Mouse (Mus musculus): ENCODE measurements around the gene Cep112. TPM values are rescaled to one million over a fixed set of nuclear protein-coding genes. Genes with fewer than 3 reads are reported as not detected.

Cep112 gene
- polyA plus RNA-seq, 1 experiment from 2014 or later, result 10.4 TPM

DNA sequence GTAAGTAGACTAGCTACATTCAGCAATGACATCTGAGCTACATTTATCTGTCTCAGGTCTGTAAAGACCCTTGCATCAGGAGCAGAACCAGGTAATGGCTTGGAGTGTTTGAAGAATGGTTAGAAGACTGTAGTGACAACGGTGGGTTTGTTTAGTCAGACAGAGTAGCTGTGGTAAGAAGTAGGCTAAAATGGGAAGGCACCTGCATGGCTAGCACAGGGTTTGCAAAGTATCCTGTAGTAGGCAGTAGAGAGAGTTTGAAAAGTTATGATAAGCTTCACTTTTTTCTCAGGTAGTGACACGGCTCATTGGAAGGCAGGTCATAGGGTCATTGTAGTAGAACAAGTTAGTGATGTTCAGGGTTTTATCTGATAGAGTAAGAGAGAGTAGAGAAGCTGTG lies 4.1 kb downstream of the Cep112 start:
- H3K9ac ChIP-seq (replicated peaks; ENCODE audit: low read length), result no peak overlapping the region
- no peaks in the 10 kb centered on the region for H3K9me3 ChIP-seq (ENCODE audit: low read length)
- H3K36me3 ChIP-seq (ENCODE audit: insufficient read depth, low read length), result no peaks in the 10 kb centered on the region
- WGBS, result 64% methylated on average over 2 of the region's 2 CpGs
- ATAC-seq (ENCODE audit: low FRiP score, low TSS enrichment), result no peak
- H3K27ac ChIP-seq (ENCODE audit: low read length), result no peak overlapping the region
- H3K4me3 ChIP-seq (ENCODE audit: low read length), result no peak overlapping the region
- no peak overlapping the region for H3K4me2 ChIP-seq (replicated peaks; ENCODE audit: low read depth, low read length)
- no peaks in the 10 kb centered on the region for H3K27me3 ChIP-seq (ENCODE audit: insufficient read depth, low read length)
- H3K4me1 ChIP-seq (ENCODE audit: insufficient read depth, low read length), result peaks cover 10% of the 10 kb centered on the region; the same call in 1 of the 2 replicates

DNA sequence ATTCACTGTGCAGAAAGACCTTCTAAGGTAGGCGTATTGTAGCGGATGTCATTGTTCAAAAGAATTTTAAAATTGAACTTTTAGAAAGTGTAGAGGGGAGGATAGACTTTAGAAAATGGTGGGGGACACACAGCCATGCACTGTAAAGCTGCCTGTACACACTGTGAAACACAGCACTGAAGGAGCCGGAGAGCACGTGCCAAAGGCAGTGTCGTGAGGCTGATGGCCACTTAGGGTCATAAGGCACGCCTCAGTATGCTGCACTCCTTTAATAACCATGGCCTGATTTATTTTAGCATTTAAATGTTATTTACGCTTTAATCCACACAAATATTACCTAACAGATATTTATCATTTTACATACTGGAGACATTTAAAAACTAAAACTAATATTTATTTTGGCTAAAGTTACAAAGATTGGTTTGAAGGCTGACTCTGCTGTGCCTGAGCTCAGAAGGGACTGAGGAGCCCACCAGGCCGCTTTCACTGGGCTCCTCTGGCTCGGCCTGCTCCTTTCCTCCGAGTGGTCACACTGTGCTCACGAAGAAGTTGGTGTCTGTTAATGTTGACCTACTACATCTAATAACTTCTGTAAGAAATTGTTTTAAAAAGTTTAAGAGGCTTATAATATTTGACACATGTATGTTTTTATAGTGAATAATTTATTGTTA lies 19.0 kb downstream of the Cep112 start:
- Histone ChIP-seq H3K9ac (replicated peaks; ENCODE audit: low read length) (no peak overlapping the region), H3K36me3 (ENCODE audit: insufficient read depth, low read length) (0 out of 2 replicates have a peak, but pooled peaks cover 6% of the 10 kb centered on the region), H3K27me3 (ENCODE audit: insufficient read depth, low read length) (no peaks in the 10 kb centered on the region), H3K4me2 (replicated peaks; ENCODE audit: low read depth, low read length) (no peak overlapping the region), H3K4me1 (ENCODE audit: insufficient read depth, low read length) (0 out of 2 replicates have a peak, but pooled peaks cover 4% of the 10 kb centered on the region), H3K9me3 (ENCODE audit: low read length) (no peaks in the 10 kb centered on the region), H3K27ac (ENCODE audit: low read length) (no peak overlapping the region), H3K4me3 (ENCODE audit: low read length) (no peak overlapping the region)
- peak; percentile 92 for ATAC-seq (ENCODE audit: low FRiP score, low TSS enrichment)
- WGBS, result 52% methylated on average over 11 of the region's 11 CpGs

DNA sequence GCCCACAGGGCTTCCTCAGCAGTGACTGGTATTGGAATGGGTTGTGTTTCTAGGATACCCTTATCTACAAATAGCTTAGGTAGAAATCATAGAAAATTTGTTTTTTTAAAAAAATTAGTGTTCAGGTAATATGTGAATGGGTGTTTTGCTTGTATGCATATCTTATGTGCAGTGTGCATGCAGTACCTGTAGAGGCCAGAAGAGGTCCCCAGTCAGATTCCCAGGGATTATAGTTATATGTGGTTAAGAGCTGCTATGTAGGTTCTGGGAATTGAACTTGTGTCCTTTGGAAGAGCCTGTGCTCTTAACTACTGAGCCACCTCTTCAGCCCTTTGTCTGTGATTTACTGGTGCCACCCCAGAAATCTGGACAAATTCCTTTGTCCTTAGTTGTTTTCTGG lies 22.2 kb downstream of the Cep112 start:
- no peak for ATAC-seq (ENCODE audit: low FRiP score, low TSS enrichment)
- no peak overlapping the region for H3K4me3 ChIP-seq (ENCODE audit: low read length)

GRCm38 (mm10) chr11:108449811-108450210 lies 24.8 kb downstream of the Cep112 start:
- Histone ChIP-seq H3K4me1 (ENCODE audit: insufficient read depth, low read length) (0 out of 2 replicates have a peak, but pooled peaks cover 4% of the 10 kb centered on the region), H3K27ac (ENCODE audit: low read length) (no peak overlapping the region), H3K36me3 (ENCODE audit: insufficient read depth, low read length) (peaks cover 6% of the 10 kb centered on the region), H3K9ac (replicated peaks; ENCODE audit: low read length) (no peak overlapping the region), H3K9me3 (ENCODE audit: low read length) (peaks cover 5% of the 10 kb centered on the region; the same call in 1 of the 2 replicates), H3K4me3 (ENCODE audit: low read length) (no peak overlapping the region), H3K27me3 (ENCODE audit: insufficient read depth, low read length) (no peaks in the 10 kb centered on the region), H3K4me2 (replicated peaks; ENCODE audit: low read depth, low read length) (no peak overlapping the region)
- no peak for ATAC-seq (ENCODE audit: low FRiP score, low TSS enrichment)
- 28% methylated on average over 3 of the region's 3 CpGs for WGBS

More for the DNA sequence above, 22.2 kb downstream of the Cep112 start:
- 0 out of 2 replicates have a peak, but pooled peaks cover 4% of the 10 kb centered on the region for H3K4me1 ChIP-seq (ENCODE audit: insufficient read depth, low read length)
- no peak overlapping the region for H3K27ac ChIP-seq (ENCODE audit: low read length)
- no peak overlapping the region for H3K9ac ChIP-seq (replicated peaks; ENCODE audit: low read length)
- H3K27me3 ChIP-seq (ENCODE audit: insufficient read depth, low read length), result no peaks in the 10 kb centered on the region
- no peak overlapping the region for H3K4me2 ChIP-seq (replicated peaks; ENCODE audit: low read depth, low read length)
- peaks cover 5% of the 10 kb centered on the region; the same call in 1 of the 2 replicates for H3K9me3 ChIP-seq (ENCODE audit: low read length)
- H3K36me3 ChIP-seq (ENCODE audit: insufficient read depth, low read length), result peaks cover 6% of the 10 kb centered on the region

GRCm38 (mm10) chr11:108459599-108459998 lies 34.6 kb downstream of the Cep112 start:
- Histone ChIP-seq H3K27me3 (ENCODE audit: insufficient read depth, low read length) (no peaks in the 10 kb centered on the region), H3K36me3 (ENCODE audit: insufficient read depth, low read length) (no peaks in the 10 kb centered on the region), H3K9me3 (ENCODE audit: low read length) (no peaks in the 10 kb centered on the region), H3K9ac (replicated peaks; ENCODE audit: low read length) (no peak overlapping the region), H3K27ac (ENCODE audit: low read length) (no peak overlapping the region), H3K4me2 (replicated peaks; ENCODE audit: low read depth, low read length) (no peak overlapping the region), H3K4me3 (ENCODE audit: low read length) (no peak overlapping the region), H3K4me1 (ENCODE audit: insufficient read depth, low read length) (no peaks in the 10 kb centered on the region)
- no peak for ATAC-seq (ENCODE audit: low FRiP score, low TSS enrichment)
- WGBS, result 76% methylated on average over 3 of the region's 3 CpGs

DNA sequence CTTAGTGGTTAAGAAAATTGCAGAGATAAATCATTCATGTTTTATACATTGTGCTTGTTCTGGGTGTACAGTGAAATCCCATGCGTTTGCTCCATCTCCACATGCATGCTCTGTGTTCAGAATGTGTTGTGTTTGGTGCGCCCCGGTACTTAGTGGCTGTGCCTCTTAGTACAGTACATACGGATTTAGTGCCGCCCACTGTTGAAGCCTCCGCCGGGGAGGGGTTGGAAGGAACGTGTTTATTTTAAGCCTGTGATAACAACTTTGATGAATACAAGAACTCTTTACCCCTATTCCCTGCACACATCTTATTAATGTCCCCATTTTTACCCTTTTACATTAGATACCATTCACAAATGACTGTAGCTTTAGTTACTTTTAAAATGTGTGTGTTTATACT lies 39.1 kb downstream of the Cep112 start:
- Histone ChIP-seq H3K27me3 (ENCODE audit: insufficient read depth, low read length) (no peaks in the 10 kb centered on the region), H3K9ac (replicated peaks; ENCODE audit: low read length) (no peak overlapping the region), H3K4me2 (replicated peaks; ENCODE audit: low read depth, low read length) (no peak overlapping the region), H3K4me1 (ENCODE audit: insufficient read depth, low read length) (no peaks in the 10 kb centered on the region), H3K36me3 (ENCODE audit: insufficient read depth, low read length) (no peaks in the 10 kb centered on the region), H3K9me3 (ENCODE audit: low read length) (no peaks in the 10 kb centered on the region), H3K4me3 (ENCODE audit: low read length) (no peak overlapping the region), H3K27ac (ENCODE audit: low read length) (no peak overlapping the region)
- ATAC-seq (ENCODE audit: low FRiP score, low TSS enrichment), result no peak
- WGBS, result 58% methylated on average over 8 of the region's 8 CpGs

DNA sequence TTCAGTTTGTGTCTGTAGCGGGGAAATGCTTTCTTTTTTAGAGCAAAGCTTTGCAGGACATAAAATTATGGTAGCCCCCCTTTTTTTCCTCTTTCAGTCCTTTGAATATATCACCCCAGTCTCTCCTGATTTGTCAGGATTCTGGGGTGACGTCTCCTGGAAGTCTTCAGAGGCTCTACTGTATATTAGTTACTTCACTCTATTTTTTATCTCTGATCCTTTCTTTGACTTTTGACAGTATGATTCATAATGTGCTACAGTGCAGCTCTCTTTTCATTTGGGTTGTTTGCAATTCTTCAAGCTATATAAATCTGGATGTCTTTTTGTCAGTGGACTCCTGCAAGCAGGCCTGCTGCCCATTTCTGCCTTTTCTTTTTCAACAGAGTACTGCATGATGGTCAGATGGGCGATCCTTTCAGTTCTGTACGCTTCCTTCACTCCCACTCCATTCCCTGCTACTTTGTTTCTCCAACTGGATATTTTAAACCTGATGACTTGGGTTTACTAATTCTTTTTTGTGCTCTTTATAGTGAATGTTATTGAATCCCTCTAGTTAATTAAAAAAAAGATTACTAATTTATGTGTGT lies 39.8 kb downstream of the Cep112 start:
- Histone ChIP-seq H3K4me1 (ENCODE audit: insufficient read depth, low read length) (no peaks in the 10 kb centered on the region), H3K4me3 (ENCODE audit: low read length) (no peak overlapping the region), H3K27ac (ENCODE audit: low read length) (no peak overlapping the region), H3K9me3 (ENCODE audit: low read length) (no peaks in the 10 kb centered on the region), H3K4me2 (replicated peaks; ENCODE audit: low read depth, low read length) (no peak overlapping the region), H3K27me3 (ENCODE audit: insufficient read depth, low read length) (no peaks in the 10 kb centered on the region), H3K36me3 (ENCODE audit: insufficient read depth, low read length) (no peaks in the 10 kb centered on the region), H3K9ac (replicated peaks; ENCODE audit: low read length) (no peak overlapping the region)
- ATAC-seq (ENCODE audit: low FRiP score, low TSS enrichment), result no peak
- 67% methylated on average over 4 of the region's 4 CpGs for WGBS

DNA sequence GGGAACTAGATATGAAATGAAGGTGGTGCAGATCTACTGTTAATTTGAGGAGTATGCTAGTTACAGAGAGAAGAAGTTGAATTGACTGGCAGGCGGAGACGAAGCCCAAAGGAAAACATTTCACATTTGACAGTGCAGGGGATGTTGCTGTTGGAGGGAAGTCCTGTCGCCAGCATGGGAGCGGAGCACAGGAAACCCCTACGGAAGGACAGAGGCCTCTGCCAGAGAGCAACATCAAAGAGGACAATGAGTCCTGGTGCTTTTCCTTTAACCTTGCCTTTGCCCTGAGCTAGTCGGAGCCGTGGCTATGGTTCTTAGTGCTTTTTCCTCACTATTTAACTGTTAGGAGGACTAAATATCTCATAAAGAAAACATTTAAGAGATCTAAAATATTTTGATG lies 50.7 kb downstream of the Cep112 start:
- H3K4me3 ChIP-seq (ENCODE audit: low read length), result no peak overlapping the region
- no peak overlapping the region for H3K27ac ChIP-seq (ENCODE audit: low read length)
- H3K4me2 ChIP-seq (replicated peaks; ENCODE audit: low read depth, low read length), result no peak overlapping the region
- no peaks in the 10 kb centered on the region for H3K9me3 ChIP-seq (ENCODE audit: low read length)
- no peak for ATAC-seq (ENCODE audit: low FRiP score, low TSS enrichment)
- H3K36me3 ChIP-seq (ENCODE audit: insufficient read depth, low read length), result no peaks in the 10 kb centered on the region
- no peaks in the 10 kb centered on the region for H3K4me1 ChIP-seq (ENCODE audit: insufficient read depth, low read length)
- H3K9ac ChIP-seq (replicated peaks; ENCODE audit: low read length), result no peak overlapping the region
- H3K27me3 ChIP-seq (ENCODE audit: insufficient read depth, low read length), result no peaks in the 10 kb centered on the region
- WGBS, result 47% methylated on average over 7 of the region's 7 CpGs

- H3K9me3 ChIP-seq (ENCODE audit: low read length), result no peaks in the 10 kb centered on the region
- no peak overlapping the region for H3K4me3 ChIP-seq (ENCODE audit: low read length)
- no peak overlapping the region for H3K4me2 ChIP-seq (replicated peaks; ENCODE audit: low read depth, low read length)
- no peak for ATAC-seq (ENCODE audit: low FRiP score, low TSS enrichment)
- H3K4me1 ChIP-seq (ENCODE audit: insufficient read depth, low read length), result no peaks in the 10 kb centered on the region
- H3K27ac ChIP-seq (ENCODE audit: low read length), result no peak overlapping the region
- 43% methylated on average over 1 of the region's 1 CpGs for WGBS
- H3K9ac ChIP-seq (replicated peaks; ENCODE audit: low read length), result no peak overlapping the region
- H3K27me3 ChIP-seq (ENCODE audit: insufficient read depth, low read length), result no peaks in the 10 kb centered on the region
- no peaks in the 10 kb centered on the region for H3K36me3 ChIP-seq (ENCODE audit: insufficient read depth, low read length)
Observed at GRCm38 (mm10) chr11:108476226-108476625, 51.2 kb downstream of the Cep112 start.

DNA sequence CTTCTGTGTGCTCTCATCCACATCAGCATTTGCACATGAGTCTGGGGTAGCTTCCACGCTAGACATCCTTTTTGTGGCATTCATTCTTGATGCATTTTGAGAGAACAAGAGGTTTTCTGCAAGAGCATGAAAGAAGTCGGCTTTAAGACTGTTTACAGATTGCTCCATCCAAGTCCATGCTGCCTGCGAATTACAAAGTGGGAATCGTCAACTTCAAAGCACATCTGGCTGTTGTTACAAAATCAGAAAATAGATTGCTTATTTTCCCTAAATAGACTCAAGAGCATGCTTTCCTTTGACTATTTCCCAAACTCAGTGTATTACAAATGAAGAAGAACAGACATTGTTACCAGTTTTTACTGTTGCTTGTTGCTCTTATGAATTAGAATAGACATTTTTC lies 59.0 kb downstream of the Cep112 start:
- no peak for ATAC-seq (ENCODE audit: low FRiP score, low TSS enrichment)
- Histone ChIP-seq H3K4me2 (replicated peaks; ENCODE audit: low read depth, low read length) (no peak overlapping the region), H3K36me3 (ENCODE audit: insufficient read depth, low read length) (no peaks in the 10 kb centered on the region), H3K9me3 (ENCODE audit: low read length) (no peaks in the 10 kb centered on the region), H3K27ac (ENCODE audit: low read length) (no peak overlapping the region), H3K4me3 (ENCODE audit: low read length) (no peak overlapping the region), H3K4me1 (ENCODE audit: insufficient read depth, low read length) (no peaks in the 10 kb centered on the region), H3K9ac (replicated peaks; ENCODE audit: low read length) (no peak overlapping the region), H3K27me3 (ENCODE audit: insufficient read depth, low read length) (no peaks in the 10 kb centered on the region)
- WGBS, result 71% methylated on average over 4 of the region's 4 CpGs

All from kidney, embryonic 16.5 days (tissue).